Mouse (Mus musculus) embryonic facial prominence, embryonic 11.5 days (tissue): ENCODE data around the gene Carmil1. TPM values are rescaled to one million over a fixed set of nuclear protein-coding genes. Genes with fewer than 3 reads are reported as not detected.
"Not testable (repeated sequence)": the region's sequence is repeated elsewhere in the genome, so short reads cannot be mapped to it uniquely, and the experiment has no call there.

Experiments
- ATAC-seq: fragments of 200-750 bp; cut with Nextera tagmentation; replicated peaks from 2 replicates; pipeline ENCODE4 v1.8.0; 2017; ENCODE audit warnings: low read depth; ENCODE audit not compliant: insufficient number of reproducible peaks, low FRiP score, low TSS enrichment
- DNase-seq: peaks from one replicate; pipeline ENCODE4 v3.0.0-alpha.2; 2015; ENCODE audit warnings: low spot score
- H3K27ac ChIP-seq: fragments of 300-500 bp; sonication (generic); replicated peaks from 2 replicates; pipeline ENCODE4 v1.5.1; 2014; ENCODE audit warnings: mild to moderate bottlenecking, low read depth, low read length, control low read depth
- H3K27me3 ChIP-seq: fragments of 300-500 bp; sonication (generic); 2 replicates; pipeline ENCODE4 v1.6.1; 2014; ENCODE audit warnings: mild to moderate bottlenecking, low read length, moderate library complexity, mixed read lengths; ENCODE audit not compliant: control insufficient read depth, insufficient read depth
- H3K36me3 ChIP-seq: fragments of 300-500 bp; sonication (generic); replicated peaks from 2 replicates; pipeline ENCODE4 v1.6.1; 2014; ENCODE audit warnings: low read depth, mild to moderate bottlenecking, low read length, moderate library complexity, mixed read lengths; ENCODE audit not compliant: control insufficient read depth, insufficient read depth
- H3K4me1 ChIP-seq: fragments of 300-500 bp; sonication (generic); 2 replicates; pipeline ENCODE4 v1.6.1; 2014; ENCODE audit warnings: low read length, mixed read lengths; ENCODE audit not compliant: control insufficient read depth, insufficient read depth
- H3K4me2 ChIP-seq: fragments of 300-500 bp; sonication (generic); 2 replicates; pipeline ENCODE4 v1.6.1; 2014; ENCODE audit warnings: low read depth, mild to moderate bottlenecking, control low read depth, low read length, moderate library complexity
- H3K4me3 ChIP-seq: fragments of 300-500 bp; sonication (generic); 2 replicates; pipeline ENCODE4 v1.5.1; 2014; ENCODE audit warnings: low read depth, low read length, control low read depth
- H3K9ac ChIP-seq: fragments of 300-500 bp; sonication (generic); replicated peaks from 2 replicates; pipeline ENCODE4 v1.6.1; 2014; ENCODE audit warnings: mild to moderate bottlenecking, control low read depth, low read length
- H3K9me3 ChIP-seq: fragments of 300-500 bp; sonication (generic); replicated peaks from 2 replicates; pipeline ENCODE4 v1.6.1; 2016; ENCODE audit warnings: mild to moderate bottlenecking, low read length, inconsistent platforms, mixed read lengths; ENCODE audit not compliant: control insufficient read depth
- WGBS: fragments of 180-500 bp; shearing (Covaris S2); extraction: QIAGEN DNeasy Blood & Tissue Kit; methylation state at CpG from one replicate; pipeline ENCODE4 v1.1.7; 2014; 5-methylcytosine and 5-hydroxymethylcytosine counted together
- polyA plus RNA-seq: library from polyadenylated mRNA; unstranded; fragments of >200 nt; fragmentation: Nextera tagmentation; extraction: Ambion mirVana; gene quantifications from 2 replicates; pipeline ENCODE4 v1.2.1, GENCODE M21; 2014

Gene Carmil1
- polyA plus RNA-seq, 1 experiment from 2014 or later: 25.0 TPM

GRCm38 (mm10) chr13:24112689-24113348 is 167.8 kb downstream of the Carmil1 start:
- Histone ChIP-seq H3K4me2 (no peak overlapping the region), H3K27ac (no peak overlapping the region), H3K9me3 (no peaks in the 10 kb centered on the region), H3K4me1 (no peaks in the 10 kb centered on the region), H3K4me3 (no peak overlapping the region), H3K9ac (no peak overlapping the region), H3K36me3 (no peaks in the 10 kb centered on the region), H3K27me3 (no peaks in the 10 kb centered on the region)
- no peak for ATAC-seq
- WGBS: 76% methylated on average over 9 of the region's 9 CpGs
- peak; percentile 78 for DNase-seq

GRCm38 (mm10) chr13:24110329-24110728 is 170.3 kb downstream of the Carmil1 start:
- Histone ChIP-seq H3K9me3 (no peaks in the 10 kb centered on the region), H3K36me3 (no peaks in the 10 kb centered on the region), H3K27me3 (no peaks in the 10 kb centered on the region), H3K4me2 (no peak overlapping the region), H3K4me1 (no peaks in the 10 kb centered on the region), H3K27ac (no peak overlapping the region), H3K9ac (no peak overlapping the region), H3K4me3 (no peak overlapping the region)
- DNase-seq (no peak), ATAC-seq (no peak)
- WGBS: 81% methylated on average over 7 of the region's 7 CpGs

- Histone ChIP-seq H3K9me3 (no peaks in the 10 kb centered on the region), H3K27me3 (no peaks in the 10 kb centered on the region)
- no peak for ATAC-seq
Measured at GRCm38 (mm10) chr13:24108282-24108681, 172.3 kb downstream of the Carmil1 start.

GRCm38 (mm10) chr13:24107058-24107457 is 173.5 kb downstream of the Carmil1 start:
- no peak overlapping the region for H3K4me3 ChIP-seq
- H3K27ac ChIP-seq: no peak overlapping the region
- 91% methylated on average over 3 of the region's 3 CpGs for WGBS
- H3K9ac ChIP-seq: no peak overlapping the region
- DNase-seq (no peak), ATAC-seq (no peak)
- H3K36me3 ChIP-seq: no peaks in the 10 kb centered on the region
- no peaks in the 10 kb centered on the region for H3K4me1 ChIP-seq
- no peak overlapping the region for H3K4me2 ChIP-seq
- no peaks in the 10 kb centered on the region for H3K27me3 ChIP-seq
- no peaks in the 10 kb centered on the region for H3K9me3 ChIP-seq

More at GRCm38 (mm10) chr13:24108282-24108681, 172.3 kb downstream of the Carmil1 start:
- Histone ChIP-seq H3K4me1 (no peaks in the 10 kb centered on the region), H3K27ac (no peak overlapping the region), H3K4me3 (no peak overlapping the region), H3K4me2 (no peak overlapping the region), H3K9ac (no peak overlapping the region), H3K36me3 (no peaks in the 10 kb centered on the region)
- WGBS: 70% methylated on average over 7 of the region's 7 CpGs
- DNase-seq: no peak

- H3K4me2 ChIP-seq: no peak overlapping the region
- H3K27ac ChIP-seq: no peak overlapping the region
- DNase-seq: no peak
- H3K4me1 ChIP-seq: no peaks in the 10 kb centered on the region
- H3K4me3 ChIP-seq: no peak overlapping the region
- no peak for ATAC-seq
- no peaks in the 10 kb centered on the region for H3K9me3 ChIP-seq
- WGBS: 91% methylated on average over 5 of the region's 5 CpGs
- H3K36me3 ChIP-seq: no peaks in the 10 kb centered on the region
- no peak overlapping the region for H3K9ac ChIP-seq
- no peaks in the 10 kb centered on the region for H3K27me3 ChIP-seq
Measured at GRCm38 (mm10) chr13:24105838-24106237, 174.8 kb downstream of the Carmil1 start.

GRCm38 (mm10) chr13:24105340-24105669 is 175.3 kb downstream of the Carmil1 start:
- Histone ChIP-seq H3K27me3 (no peaks in the 10 kb centered on the region), H3K4me2 (no peak overlapping the region), H3K36me3 (no peaks in the 10 kb centered on the region), H3K9ac (no peak overlapping the region), H3K4me1 (no peaks in the 10 kb centered on the region), H3K4me3 (no peak overlapping the region), H3K27ac (no peak overlapping the region; the same call in 1 of the 2 replicates), H3K9me3 (no peaks in the 10 kb centered on the region)
- DNase-seq (no peak), ATAC-seq (no peak)
- WGBS: 66% methylated on average over 1 of the region's 1 CpGs

GRCm38 (mm10) chr13:24104611-24105339 is 175.8 kb downstream of the Carmil1 start:
- not testable (repeated sequence) for H3K27ac ChIP-seq, ATAC-seq, H3K4me2 ChIP-seq, H3K4me3 ChIP-seq, H3K27me3 ChIP-seq, H3K4me1 ChIP-seq, H3K9me3 ChIP-seq, DNase-seq, H3K36me3 ChIP-seq, H3K9ac ChIP-seq
- 70% methylated on average over 9 of the region's 9 CpGs for WGBS

- DNase-seq (no peak), ATAC-seq (no peak)
- Histone ChIP-seq H3K27me3 (no peaks in the 10 kb centered on the region), H3K9me3 (no peaks in the 10 kb centered on the region), H3K9ac (no peak overlapping the region), H3K36me3 (no peaks in the 10 kb centered on the region), H3K4me2 (no peak overlapping the region), H3K4me3 (no peak overlapping the region), H3K27ac (no peak overlapping the region), H3K4me1 (no peaks in the 10 kb centered on the region)
- WGBS: 62% methylated on average over 4 of the region's 4 CpGs
Measured at GRCm38 (mm10) chr13:24104016-24104415, 176.6 kb downstream of the Carmil1 start.
